Mouse (Mus musculus): ENCODE measurements around the gene Polr1b. TPM values are rescaled to one million over a fixed set of nuclear protein-coding genes. Genes with fewer than 3 reads are reported as not detected.
A peak's percentile ranks its signal among the peaks of the same experiment; 100 is the strongest.

Gene Polr1b
- total RNA-seq (2021), result 10 to 100 TPM; 17.5 to 19.5 TPM
- long read RNA-seq, partial matches to known transcripts, result 0 of 4 reads
- long read RNA-seq, other reads (novel, unspliced or antisense), result 0 of 4 reads

DNA sequence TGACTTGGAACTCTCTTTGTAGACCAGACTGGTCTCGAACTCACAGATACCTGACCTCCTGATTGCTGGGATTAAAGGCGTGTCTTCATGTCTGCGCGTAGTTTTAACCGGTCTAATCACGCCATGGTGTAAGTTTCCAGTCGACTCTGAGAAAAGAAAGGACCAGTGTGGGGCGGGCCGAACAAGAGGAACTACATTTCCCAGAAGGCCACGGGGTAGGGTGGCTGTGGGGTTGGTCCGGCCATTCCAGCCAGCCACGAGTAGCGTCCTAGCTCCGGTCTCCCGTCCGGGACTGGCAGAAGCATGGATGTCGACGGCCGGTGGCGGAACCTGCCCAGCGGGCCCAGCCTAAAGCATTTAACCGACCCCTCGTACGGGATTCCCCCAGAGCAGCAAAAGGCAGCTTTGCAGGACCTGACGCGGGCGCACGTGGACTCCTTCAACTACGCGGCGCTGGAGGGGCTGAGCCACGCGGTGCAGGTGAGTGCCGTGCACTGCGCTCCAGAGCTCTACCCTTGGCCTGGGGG lies at the start of gene Polr1b:
Gene Polr1b (plus strand): TSS at position 212 of the 527 bp plus-strand sequence.
- DNase-seq (ENCODE audit: low spot score in 2 of 2), result peak; percentile 84 to 89

- no peak for DNase-seq (ENCODE audit: low spot score in 2 of 2)
Observed at GRCm38 (mm10) chr2:129052451-129052983, 48.3 kb upstream of the Polr1b start.

- DNase-seq (ENCODE audit: low spot score in 2 of 2), result no peak
Observed at GRCm38 (mm10) chr2:129055741-129056140, 45.1 kb upstream of the Polr1b start.

DNA sequence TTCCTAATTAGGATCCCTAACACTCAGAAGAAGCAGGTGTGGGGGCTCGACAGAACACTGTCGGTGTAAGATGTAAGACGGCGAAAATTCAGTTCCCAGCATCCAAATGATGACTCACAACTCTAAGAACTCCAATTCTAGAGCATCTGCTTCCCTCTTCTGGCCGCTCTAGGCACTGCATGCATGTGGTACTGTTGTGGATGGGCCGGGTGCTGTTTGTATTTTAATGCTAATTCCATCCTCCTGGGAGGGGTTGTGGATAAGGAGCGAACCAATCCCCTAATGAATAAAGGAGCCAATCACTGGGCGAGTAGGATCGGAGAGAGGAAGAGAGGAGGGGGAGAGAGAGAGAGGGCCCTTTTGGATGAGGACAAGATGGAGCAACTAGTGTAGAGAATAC lies 44.2 kb upstream of the Polr1b start:
- DNase-seq (ENCODE audit: low spot score in 2 of 2), result no peak

DNA sequence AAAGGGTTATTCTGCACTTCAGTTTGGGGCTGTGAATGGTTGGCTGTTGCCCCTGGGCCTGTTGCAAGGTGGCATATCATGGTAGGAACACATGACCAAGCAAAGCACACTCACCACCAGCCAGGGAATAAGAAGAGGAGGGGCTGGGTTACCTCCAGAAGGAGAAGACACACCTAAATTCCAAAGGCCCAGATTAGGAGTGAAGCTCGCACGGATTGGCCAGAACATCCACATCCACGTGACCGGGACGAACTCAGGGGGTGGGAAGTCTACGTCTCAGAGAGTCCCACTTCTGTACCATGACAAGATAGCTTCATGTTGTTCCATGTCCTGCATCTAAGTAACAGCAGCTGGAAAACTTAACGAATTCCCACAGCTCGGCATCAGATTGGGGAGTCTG lies 43.5 kb upstream of the Polr1b start:
- DNase-seq (ENCODE audit: low spot score in 2 of 2), result no peak

GRCm38 (mm10) chr2:129057920-129058361 lies 42.9 kb upstream of the Polr1b start:
- no peak for DNase-seq (ENCODE audit: low spot score in 2 of 2)

DNA sequence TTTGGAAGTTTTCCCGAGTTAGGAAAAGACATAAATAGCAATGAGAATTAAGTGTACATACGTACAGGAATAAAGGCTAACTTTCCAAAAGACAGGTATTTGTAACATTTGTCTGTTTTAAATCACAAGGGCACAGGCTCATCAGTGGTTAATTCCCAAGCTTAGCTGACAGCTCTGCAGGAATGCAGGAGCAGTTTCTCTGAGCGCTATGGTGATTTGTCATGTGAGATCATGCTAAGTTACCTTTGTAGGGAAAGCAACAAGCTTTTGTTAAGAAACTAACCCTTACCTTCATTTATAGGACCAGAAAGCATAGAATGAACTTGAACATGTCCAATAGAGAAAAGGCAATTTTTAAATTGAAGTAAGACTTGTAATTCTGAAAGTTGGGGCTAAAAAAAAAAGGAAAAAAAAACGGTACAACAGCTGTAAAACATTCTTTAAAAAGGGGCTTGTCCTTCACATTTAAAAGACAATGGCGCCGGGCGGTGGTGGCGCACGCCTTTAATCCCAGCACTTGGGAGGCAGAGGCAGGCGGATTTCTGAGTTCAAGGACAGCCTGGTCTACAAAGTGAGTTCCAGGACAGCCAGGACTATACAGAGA lies 39.2 kb upstream of the Polr1b start:
- DNase-seq (ENCODE audit: low spot score in 2 of 2), result no peak

DNA sequence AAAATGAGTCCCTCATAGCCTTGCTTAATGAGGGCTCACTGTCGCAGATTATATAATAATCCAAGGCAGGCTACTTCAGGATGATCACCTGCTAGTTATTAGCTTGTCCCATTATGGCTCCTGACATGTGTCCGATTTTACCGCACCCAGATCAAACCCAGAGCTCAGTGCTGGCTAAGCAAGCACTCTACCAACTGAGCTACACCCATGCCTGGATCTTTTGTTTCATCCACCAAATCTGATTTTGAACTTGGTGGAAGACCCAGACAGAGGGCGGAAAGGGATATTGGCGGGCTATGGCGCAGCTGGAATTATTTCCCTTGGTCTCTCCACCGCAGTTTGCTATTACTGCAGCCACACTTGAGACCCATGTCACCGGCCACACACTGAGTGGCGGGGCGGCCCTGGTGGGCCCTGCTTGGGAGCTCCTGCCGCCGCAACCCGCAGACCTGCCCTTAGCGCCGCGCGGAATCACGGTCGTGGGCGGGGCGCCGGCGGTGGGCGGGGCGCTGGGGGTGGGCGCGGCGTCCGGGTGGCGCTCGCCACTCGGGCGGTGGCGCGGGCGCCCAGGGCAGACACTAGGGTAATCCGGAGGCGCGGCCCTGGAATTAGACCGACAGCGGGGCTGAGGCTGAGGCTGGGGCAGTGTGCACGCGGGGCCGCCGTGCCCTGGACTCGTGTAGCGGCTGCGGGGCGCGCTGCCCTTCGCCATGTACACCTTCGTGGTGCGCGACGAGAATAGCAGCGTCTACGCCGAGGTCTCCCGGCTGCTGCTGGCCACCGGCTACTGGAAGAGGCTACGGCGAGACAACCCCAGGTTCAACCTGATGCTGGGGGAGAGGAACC lies 35.1 kb upstream of the Polr1b start, which contains the start of gene Ttl:
Gene Ttl (plus strand): TSS at position 506 of the 846 bp plus-strand sequence.
- DNase-seq (ENCODE audit: low spot score in 2 of 2), result peak; percentile 70 to 82

DNA sequence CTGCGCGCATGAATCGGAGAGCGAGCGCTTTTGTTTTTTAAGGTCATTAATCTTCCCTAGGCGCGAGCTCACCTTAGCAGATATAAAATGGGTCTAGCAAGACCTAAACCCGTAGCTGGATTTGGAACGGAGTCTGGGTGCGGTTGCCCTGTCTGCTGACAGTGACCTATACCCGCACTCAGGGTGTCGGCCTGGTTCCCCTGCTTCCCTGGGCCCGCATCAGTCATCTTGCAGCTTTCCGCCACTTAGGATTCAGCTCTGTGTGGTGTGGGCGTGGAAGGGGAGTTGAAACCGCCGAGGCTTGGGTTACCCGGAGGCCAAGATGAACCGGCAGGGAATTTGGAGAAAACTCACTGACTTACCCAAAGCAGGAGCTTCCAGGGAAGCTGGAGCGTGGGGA lies 34.5 kb upstream of the Polr1b start:
- peak; percentile 46 to 55 for DNase-seq (ENCODE audit: low spot score in 2 of 2)

DNA sequence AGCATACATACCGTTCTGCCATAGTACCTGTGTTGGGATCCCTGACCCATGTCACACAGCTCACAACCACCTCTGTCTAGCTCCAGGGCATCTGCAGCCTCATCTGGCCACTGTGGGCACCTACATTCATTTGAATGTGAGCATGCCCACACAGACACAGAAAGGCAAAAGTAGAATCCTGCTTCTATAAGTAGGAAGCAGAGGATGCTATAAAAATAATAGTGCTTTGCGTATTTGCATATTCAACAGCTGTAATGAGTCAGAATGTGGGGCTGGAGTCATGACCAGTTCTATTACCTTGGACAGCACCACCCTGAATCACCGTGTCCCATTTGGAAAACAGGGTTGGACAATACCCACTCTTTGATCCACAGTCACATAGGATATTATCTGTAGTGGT lies 30.5 kb upstream of the Polr1b start:
- no peak for DNase-seq (ENCODE audit: low spot score in 2 of 2)

DNA sequence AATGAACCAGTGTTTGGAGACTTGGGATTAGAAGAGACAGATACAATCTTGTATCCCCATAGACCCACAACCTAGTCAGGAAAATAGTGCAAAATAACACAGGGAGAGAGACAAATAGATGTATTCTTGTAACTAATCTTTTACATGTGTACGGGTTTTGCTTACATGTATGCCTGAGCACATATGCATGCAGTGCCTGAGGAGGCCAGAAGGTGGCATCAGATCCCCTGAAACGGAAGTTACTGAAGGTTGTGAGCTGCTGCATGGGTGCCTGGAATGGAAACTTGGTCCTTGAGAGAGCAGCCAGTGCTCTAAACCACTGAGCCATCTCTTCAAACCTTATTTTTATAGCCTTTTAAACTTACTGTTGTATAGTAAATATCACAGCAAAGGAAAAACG lies 22.5 kb upstream of the Polr1b start:
- DNase-seq (ENCODE audit: low spot score in 2 of 2), result no peak

DNA sequence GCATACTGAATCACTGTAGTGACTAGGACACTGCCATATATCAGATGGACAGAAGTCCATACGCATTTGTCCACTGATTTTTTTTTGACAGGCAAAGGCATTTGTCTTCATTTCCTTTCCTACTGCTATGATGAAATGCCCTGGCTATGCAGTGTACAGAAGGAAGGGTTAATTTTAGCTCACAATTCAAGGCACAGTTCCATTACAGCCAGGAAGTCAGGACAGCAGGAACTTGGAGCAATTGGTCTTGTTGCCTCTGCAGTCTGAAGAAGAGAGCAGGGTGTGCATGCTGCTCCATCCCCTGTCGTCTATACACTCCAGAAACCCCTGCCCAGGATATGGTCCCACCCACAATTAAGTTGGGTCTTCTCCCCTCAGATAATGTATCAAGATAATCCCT lies 21.6 kb upstream of the Polr1b start:
- DNase-seq (ENCODE audit: low spot score in 2 of 2), result no peak

DNA sequence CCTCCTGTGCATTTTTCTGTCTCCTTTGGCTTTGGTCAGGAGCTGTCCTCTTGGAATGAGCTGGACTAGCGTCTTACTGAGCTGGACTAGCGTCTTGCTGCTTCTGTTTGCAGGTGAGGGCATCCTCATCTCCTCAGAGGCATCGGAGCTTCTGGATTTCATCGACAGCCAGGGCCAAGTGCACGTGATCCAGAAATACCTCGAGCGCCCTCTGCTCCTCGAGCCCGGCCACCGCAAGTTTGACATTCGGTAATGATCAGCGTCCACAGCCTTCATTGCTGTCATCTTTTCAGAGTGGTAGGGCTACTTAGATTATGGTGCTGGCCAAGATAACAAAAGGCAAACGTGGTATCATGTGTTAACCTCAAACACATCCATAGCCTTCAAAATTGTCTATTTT lies 19.7 kb upstream of the Polr1b start:
- no peak for DNase-seq (ENCODE audit: low spot score in 2 of 2)

- no peak for DNase-seq (ENCODE audit: low spot score in 2 of 2)
Observed at GRCm38 (mm10) chr2:129083514-129083913, 17.3 kb upstream of the Polr1b start.

DNA sequence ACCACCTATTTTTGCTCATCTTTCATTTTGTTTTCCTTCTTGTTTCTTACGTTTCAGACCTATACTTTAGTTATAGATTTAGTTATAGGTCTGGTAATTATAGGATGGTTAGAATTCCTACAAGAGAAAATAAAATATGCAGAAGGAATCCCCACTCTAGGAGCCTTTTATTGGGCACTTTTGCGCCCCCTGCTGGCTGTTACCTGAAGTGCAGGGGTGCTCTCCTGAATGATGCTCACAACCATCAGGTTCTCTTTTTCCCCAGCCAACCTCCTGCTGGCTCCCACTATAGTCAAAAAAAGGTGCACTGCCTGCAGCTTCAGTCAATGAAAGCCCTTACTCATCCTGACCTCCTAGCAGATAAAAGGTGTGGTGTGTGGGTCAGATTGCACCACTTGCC lies 15.8 kb upstream of the Polr1b start:
- DNase-seq (ENCODE audit: low spot score in 2 of 2), result no peak

- DNase-seq (ENCODE audit: low spot score in 2 of 2), result no peak
Observed at GRCm38 (mm10) chr2:129087520-129087919, 13.3 kb upstream of the Polr1b start.

DNA sequence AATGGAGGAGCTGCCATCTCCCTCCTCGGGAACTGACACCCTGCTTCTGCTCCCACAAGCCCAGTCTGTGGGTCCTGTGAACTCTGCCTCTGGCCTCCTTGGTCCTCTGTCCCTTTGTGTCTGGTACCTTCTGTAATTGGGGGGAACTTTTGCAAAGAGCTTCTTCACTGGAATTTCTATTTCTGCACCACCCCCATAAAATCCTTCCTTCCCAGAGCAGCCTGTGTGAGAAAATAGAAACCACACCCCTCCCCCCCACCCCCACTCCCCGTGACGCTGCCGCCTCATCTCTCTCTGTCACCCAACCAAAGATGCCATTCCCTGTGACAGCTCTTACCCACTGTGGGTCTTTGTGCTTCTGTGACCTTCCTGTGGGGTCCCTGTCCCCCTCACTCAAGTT lies 10.4 kb upstream of the Polr1b start:
- no peak for DNase-seq (ENCODE audit: low spot score in 2 of 2)

GRCm38 (mm10) chr2:129092810-129093209 lies 8.0 kb upstream of the Polr1b start:
- DNase-seq (ENCODE audit: low spot score in 2 of 2), result no peak

DNA sequence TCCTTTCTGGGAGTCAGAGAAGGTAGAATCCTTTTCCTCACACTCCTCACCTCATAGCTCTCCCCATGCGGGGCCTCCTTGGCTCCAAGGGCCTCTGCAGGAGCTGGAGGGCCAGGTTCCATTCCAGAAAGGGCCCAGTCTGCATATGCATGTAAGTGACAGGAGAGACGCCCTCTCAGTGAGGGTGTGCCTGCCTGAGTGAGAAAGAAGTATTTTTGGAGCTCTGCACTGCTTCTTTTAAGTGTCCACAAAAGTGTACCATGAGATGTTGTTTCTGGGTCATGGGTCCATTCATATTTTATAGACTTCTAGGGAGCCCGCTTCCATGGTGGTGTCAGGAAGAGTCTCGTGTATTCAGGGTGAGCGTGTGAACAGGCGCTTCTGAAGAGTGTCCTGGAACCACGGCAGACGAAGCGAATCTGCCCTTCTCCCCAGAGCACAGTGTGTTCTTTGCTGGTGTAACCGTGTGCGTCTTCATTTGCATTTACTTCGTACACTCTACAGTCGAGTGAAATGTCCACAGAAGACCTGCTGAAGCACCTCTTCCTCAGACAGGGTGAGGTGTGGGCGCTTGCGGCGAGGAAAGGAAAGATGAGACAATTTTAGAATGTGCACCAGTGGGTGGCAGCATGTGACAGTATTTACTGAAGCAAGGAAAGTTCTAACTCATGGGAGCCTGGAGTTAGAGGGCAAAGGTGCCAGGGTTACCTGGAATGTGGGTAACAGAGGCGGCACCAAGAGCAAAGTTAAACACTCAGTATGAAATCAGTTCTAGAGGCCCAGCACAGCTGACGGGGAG lies 6.7 kb upstream of the Polr1b start:
- DNase-seq (ENCODE audit: low spot score in 2 of 2), result no peak

GRCm38 (mm10) chr2:129112924-129113323 lies 12.1 kb downstream of the Polr1b start:
- peak in 1 of 2 experiments; percentile 25 for DNase-seq (ENCODE audit: low spot score in 2 of 2)

- DNase-seq (ENCODE audit: low spot score in 2 of 2), result no peak
Observed at GRCm38 (mm10) chr2:129115706-129116367, 15.0 kb downstream of the Polr1b start.
